Mouse (Mus musculus): ENCODE data around the gene P4ha1. TPM values are rescaled to one million over a fixed set of nuclear protein-coding genes. Genes with fewer than 3 reads are reported as not detected.
A peak's percentile ranks its signal among the peaks of the same experiment; 100 is the strongest.

P4ha1 gene
- polyA plus RNA-seq, 2 experiments: 95.1 to 108 TPM

- WGBS: 69% methylated on average over 6 of the region's 6 CpGs
Observed at GRCm38 (mm10) chr10:59331546-59332256, 8.6 kb downstream of the P4ha1 start.

GRCm38 (mm10) chr10:59333400-59333799, 10.3 kb downstream of the P4ha1 start:
- DNase-seq (ENCODE audit: low spot score): no peak
- peaks cover 14% of the 10 kb centered on the region for H3K4me1 ChIP-seq (ENCODE audit: control insufficient read depth, insufficient read depth, low read length)
- 85% methylated on average over 4 of the region's 4 CpGs for WGBS
- H3K9ac ChIP-seq (ENCODE audit: low read depth, low read length, severe bottlenecking): no peak overlapping the region
- no peaks in the 10 kb centered on the region for H3K27me3 ChIP-seq (ENCODE audit: control insufficient read depth, insufficient read depth, low read length)
- no peaks in the 10 kb centered on the region for H3K9me3 ChIP-seq (ENCODE audit: control insufficient read depth, low read length)
- no peak overlapping the region for H3K4me2 ChIP-seq (replicated peaks; ENCODE audit: low read depth, low read length, severe bottlenecking)
- H3K27ac ChIP-seq (replicated peaks; ENCODE audit: low read depth, low read length): no peak overlapping the region
- no peak for TF ChIP-seq POLR2A (IDR thresholded peaks at IDR 0.05; ENCODE audit: borderline replicate concordance, extremely low read depth, insufficient read depth, insufficient read length)
- no peak for ATAC-seq (ENCODE audit: low FRiP score, low read depth)
- no peak overlapping the region for H3K4me3 ChIP-seq (replicated peaks; ENCODE audit: low read length)
- peaks cover 15% of the 10 kb centered on the region for H3K36me3 ChIP-seq (ENCODE audit: control insufficient read depth, insufficient read depth, low read length)

More at GRCm38 (mm10) chr10:59331546-59332256, 8.6 kb downstream of the P4ha1 start:
- no peak for ATAC-seq (ENCODE audit: low FRiP score, low read depth)
- Histone ChIP-seq H3K27me3 (ENCODE audit: control insufficient read depth, insufficient read depth, low read length) (no peaks in the 10 kb centered on the region), H3K9me3 (ENCODE audit: control insufficient read depth, low read length) (no peaks in the 10 kb centered on the region), H3K9ac (ENCODE audit: low read depth, low read length, severe bottlenecking) (no peak overlapping the region), H3K4me2 (replicated peaks; ENCODE audit: low read depth, low read length, severe bottlenecking) (no peak overlapping the region), H3K27ac (replicated peaks; ENCODE audit: low read depth, low read length) (no peak overlapping the region), H3K36me3 (ENCODE audit: control insufficient read depth, insufficient read depth, low read length) (peaks cover 5% of the 10 kb centered on the region; the same call in 1 of the 2 replicates), H3K4me1 (ENCODE audit: control insufficient read depth, insufficient read depth, low read length) (peaks cover 14% of the 10 kb centered on the region), H3K4me3 (replicated peaks; ENCODE audit: low read length) (no peak overlapping the region)
- no peak for TF ChIP-seq POLR2A (IDR thresholded peaks at IDR 0.05; ENCODE audit: borderline replicate concordance, extremely low read depth, insufficient read depth, insufficient read length)
- DNase-seq (ENCODE audit: low spot score): no peak

- no peak for TF ChIP-seq POLR2A (IDR thresholded peaks at IDR 0.05; ENCODE audit: borderline replicate concordance, extremely low read depth, insufficient read depth, insufficient read length)
Observed at GRCm38 (mm10) chr10:59334899-59335798, 12.1 kb downstream of the P4ha1 start.

GRCm38 (mm10) chr10:59336124-59336523, 13.0 kb downstream of the P4ha1 start:
- no peaks in the 10 kb centered on the region for H3K27me3 ChIP-seq (ENCODE audit: control insufficient read depth, insufficient read depth, low read length)
- DNase-seq (ENCODE audit: low spot score) (no peak), ATAC-seq (ENCODE audit: low FRiP score, low read depth) (no peak)
- no peaks in the 10 kb centered on the region for H3K9me3 ChIP-seq (ENCODE audit: control insufficient read depth, low read length)
- H3K36me3 ChIP-seq (ENCODE audit: control insufficient read depth, insufficient read depth, low read length): peaks cover 38% of the 10 kb centered on the region
- no peak overlapping the region for H3K4me3 ChIP-seq (replicated peaks; ENCODE audit: low read length)
- 91% methylated on average over 2 of the region's 2 CpGs for WGBS
- H3K27ac ChIP-seq (replicated peaks; ENCODE audit: low read depth, low read length): no peak overlapping the region
- no peak for TF ChIP-seq POLR2A (IDR thresholded peaks at IDR 0.05; ENCODE audit: borderline replicate concordance, extremely low read depth, insufficient read depth, insufficient read length)
- H3K4me2 ChIP-seq (replicated peaks; ENCODE audit: low read depth, low read length, severe bottlenecking): no peak overlapping the region
- H3K9ac ChIP-seq (ENCODE audit: low read depth, low read length, severe bottlenecking): no peak overlapping the region
- peaks cover 14% of the 10 kb centered on the region for H3K4me1 ChIP-seq (ENCODE audit: control insufficient read depth, insufficient read depth, low read length)

More at GRCm38 (mm10) chr10:59334899-59335798, 12.1 kb downstream of the P4ha1 start:
- Histone ChIP-seq H3K9ac (ENCODE audit: low read depth, low read length, severe bottlenecking) (no peak overlapping the region), H3K27ac (replicated peaks; ENCODE audit: low read depth, low read length) (0 out of 2 replicates have a peak overlapping the region, but pooled peaks have one; percentile 28), H3K4me3 (replicated peaks; ENCODE audit: low read length) (no peak overlapping the region), H3K36me3 (ENCODE audit: control insufficient read depth, insufficient read depth, low read length) (peaks cover 29% of the 10 kb centered on the region), H3K4me2 (replicated peaks; ENCODE audit: low read depth, low read length, severe bottlenecking) (no peak overlapping the region), H3K27me3 (ENCODE audit: control insufficient read depth, insufficient read depth, low read length) (no peaks in the 10 kb centered on the region), H3K4me1 (ENCODE audit: control insufficient read depth, insufficient read depth, low read length) (peaks cover 14% of the 10 kb centered on the region), H3K9me3 (ENCODE audit: control insufficient read depth, low read length) (no peaks in the 10 kb centered on the region)
- WGBS: 71% methylated on average over 4 of the region's 4 CpGs
- DNase-seq (ENCODE audit: low spot score): peak; percentile 82
- ATAC-seq (ENCODE audit: low FRiP score, low read depth): no peak

- WGBS: 98% methylated on average over 2 of the region's 2 CpGs
- ATAC-seq (ENCODE audit: low FRiP score, low read depth) (no peak), DNase-seq (ENCODE audit: low spot score) (no peak)
- no peak for TF ChIP-seq POLR2A (IDR thresholded peaks at IDR 0.05; ENCODE audit: borderline replicate concordance, extremely low read depth, insufficient read depth, insufficient read length)
- no peak overlapping the region for H3K4me2 ChIP-seq (replicated peaks; ENCODE audit: low read depth, low read length, severe bottlenecking)
- H3K9me3 ChIP-seq (ENCODE audit: control insufficient read depth, low read length): no peaks in the 10 kb centered on the region
- H3K27me3 ChIP-seq (ENCODE audit: control insufficient read depth, insufficient read depth, low read length): no peaks in the 10 kb centered on the region
- H3K4me1 ChIP-seq (ENCODE audit: control insufficient read depth, insufficient read depth, low read length): no peaks in the 10 kb centered on the region
- H3K4me3 ChIP-seq (replicated peaks; ENCODE audit: low read length): no peak overlapping the region
- H3K36me3 ChIP-seq (ENCODE audit: control insufficient read depth, insufficient read depth, low read length): peaks cover 88% of the 10 kb centered on the region
- H3K9ac ChIP-seq (ENCODE audit: low read depth, low read length, severe bottlenecking): no peak overlapping the region
- no peak overlapping the region for H3K27ac ChIP-seq (replicated peaks; ENCODE audit: low read depth, low read length)
Observed at GRCm38 (mm10) chr10:59346560-59346959, 23.5 kb downstream of the P4ha1 start.

Data from limb, embryonic 14.5 days (tissue).